Mouse (Mus musculus) embryonic fibroblast, embryonic 13.5 days (primary cell): ENCODE results near the gene March9. TPM values are rescaled to one million over a fixed set of nuclear protein-coding genes. Genes with fewer than 3 reads are reported as not detected.

Source experiments
- H3K27ac ChIP-seq: 2 replicates; pipeline ENCODE4 v1.5.1; 2012; ENCODE audit warnings: low read length, control low read depth, inconsistent platforms; ENCODE audit not compliant: insufficient read depth
- H3K4me1 ChIP-seq: 2 replicates; pipeline ENCODE4 v1.6.1; 2011; ENCODE audit warnings: low read length; ENCODE audit not compliant: control insufficient read depth, insufficient read depth
- H3K4me3 ChIP-seq: 2 replicates; pipeline ENCODE4 v1.5.1; 2011; ENCODE audit warnings: mild to moderate bottlenecking, control low read depth, low read length; ENCODE audit not compliant: insufficient read depth
- CTCF ChIP-seq: IDR thresholded peaks from 2 replicates; pipeline ENCODE4 v1.5.1; 2011; ENCODE audit warnings: mild to moderate bottlenecking, control low read depth, low read length, moderate library complexity, borderline replicate concordance; ENCODE audit not compliant: insufficient read depth
- POLR2A ChIP-seq: IDR thresholded peaks from 2 replicates; pipeline ENCODE4 v1.6.1; 2011; ENCODE audit warnings: low read depth, mild to moderate bottlenecking, control low read depth, low read length, moderate library complexity
- polyA plus RNA-seq: library from polyadenylated mRNA; stranded (reverse); fragments of >200 nt; gene quantifications from 2 replicates; pipeline ENCODE4 v1.2.4, GENCODE M21; 2011; ENCODE audit warnings: low read depth; ENCODE audit not compliant: missing spikeins, insufficient read length

March9 gene
- polyA plus RNA-seq, 1 experiment = 3.0 TPM

- H3K27ac ChIP-seq = no peak overlapping the region
Observed at GRCm38 (mm10) chr10:127071203-127071602, 11.2 kb upstream of the March9 start.

GRCm38 (mm10) chr10:127070190-127071121 is 10.5 kb upstream of the March9 start, which contains the start of gene Tspan31:
Gene Tspan31 (minus strand): TSS chr10:127070264.
- TF ChIP-seq POLR2A (peak; percentile 81), CTCF (no peak)
- peaks cover 5% of the 10 kb centered on the region; the same call in 1 of the 2 replicates for H3K4me1 ChIP-seq
- H3K27ac ChIP-seq = peak within 1 kb of the TSS; percentile 59
- H3K4me3 ChIP-seq = peak within 1 kb of the TSS; percentile 81

More at GRCm38 (mm10) chr10:127071203-127071602, 11.2 kb upstream of the March9 start:
- no peak for TF ChIP-seq CTCF
- no peak for TF ChIP-seq POLR2A
- Histone ChIP-seq H3K4me3 (0 out of 2 replicates have a peak overlapping the region, but pooled peaks have one; percentile 10), H3K4me1 (peaks cover 5% of the 10 kb centered on the region; the same call in 1 of the 2 replicates)

GRCm38 (mm10) chr10:127069281-127070189 is 9.6 kb upstream of the March9 start:
- H3K4me3 ChIP-seq = peak overlapping the region; percentile 67
- TF ChIP-seq CTCF = no peak
- TF ChIP-seq POLR2A = no peak

GRCm38 (mm10) chr10:127068360-127069038 is 8.5 kb upstream of the March9 start:
- TF ChIP-seq CTCF (no peak), POLR2A (peak; percentile 57)
- Histone ChIP-seq H3K4me1 (peaks cover 5% of the 10 kb centered on the region; the same call in 1 of the 2 replicates), H3K4me3 (peak overlapping the region; percentile 67), H3K27ac (peak overlapping the region; percentile 59; the same call in 1 of the 2 replicates)

More at GRCm38 (mm10) chr10:127069281-127070189, 9.6 kb upstream of the March9 start:
- H3K4me1 ChIP-seq = peaks cover 5% of the 10 kb centered on the region; the same call in 1 of the 2 replicates
- peak overlapping the region; percentile 59 for H3K27ac ChIP-seq

- Histone ChIP-seq H3K4me3 (no peak overlapping the region), H3K4me1 (peaks cover 5% of the 10 kb centered on the region; the same call in 1 of the 2 replicates), H3K27ac (no peak overlapping the region)
- TF ChIP-seq POLR2A (0 out of 2 replicates have a peak, but pooled peaks have one; percentile 23), CTCF (no peak)
Observed at GRCm38 (mm10) chr10:127066519-127067018, 6.6 kb upstream of the March9 start.

- Histone ChIP-seq H3K4me3 (no peak overlapping the region), H3K27ac (no peak overlapping the region), H3K4me1 (peaks cover 5% of the 10 kb centered on the region; the same call in 1 of the 2 replicates)
- TF ChIP-seq POLR2A = no peak
- no peak for TF ChIP-seq CTCF
Observed at GRCm38 (mm10) chr10:127065981-127066380, 6.0 kb upstream of the March9 start.

- Histone ChIP-seq H3K4me3 (peak overlapping the region; percentile 92), H3K4me1 (peaks cover 5% of the 10 kb centered on the region; the same call in 1 of the 2 replicates), H3K27ac (peak overlapping the region; percentile 56)
- TF ChIP-seq POLR2A (0 out of 2 replicates have a peak, but pooled peaks have one; percentile 1), CTCF (no peak)
Observed at GRCm38 (mm10) chr10:127063913-127064870, 4.2 kb upstream of the March9 start.
